Mouse (Mus musculus) midbrain, embryonic 11.5 days (tissue): ENCODE data around the gene Arhgap18. TPM values are rescaled to one million over a fixed set of nuclear protein-coding genes. Genes with fewer than 3 reads are reported as not detected.

Source experiments
- ATAC-seq: fragments of 200-750 bp; cut with Nextera tagmentation; 2 replicates; pipeline ENCODE4 v1.8.0; 2017; ENCODE audit warnings: moderate TSS enrichment, moderate library complexity; ENCODE audit not compliant: low FRiP score
- DNase-seq: peaks from one replicate; pipeline ENCODE4 v3.0.0; 2015; ENCODE audit warnings: low spot score; ENCODE audit errors: missing footprints
- H3K27ac ChIP-seq: fragments of 300-500 bp; sonication (generic); 2 replicates; pipeline ENCODE4 v1.5.1; 2014; ENCODE audit warnings: low read depth, low read length
- H3K27me3 ChIP-seq: fragments of 300-500 bp; sonication (generic); 2 replicates; pipeline ENCODE4 v1.6.1; 2014; ENCODE audit warnings: mild to moderate bottlenecking, low read length, moderate library complexity, mixed read lengths; ENCODE audit not compliant: control insufficient read depth, insufficient read depth
- H3K36me3 ChIP-seq: fragments of 300-500 bp; sonication (generic); 2 replicates; pipeline ENCODE4 v1.6.1; 2014; ENCODE audit warnings: mild to moderate bottlenecking, low read length, moderate library complexity, mixed read lengths; ENCODE audit not compliant: control insufficient read depth, insufficient read depth
- H3K4me1 ChIP-seq: fragments of 300-500 bp; sonication (generic); 2 replicates; pipeline ENCODE4 v1.6.1; 2014; ENCODE audit warnings: low read length; ENCODE audit not compliant: control insufficient read depth, insufficient read depth
- H3K4me2 ChIP-seq: fragments of 300-500 bp; sonication (generic); 2 replicates; pipeline ENCODE4 v1.6.1; 2014; ENCODE audit warnings: mild to moderate bottlenecking, moderate library complexity
- H3K4me3 ChIP-seq: fragments of 300-500 bp; sonication (generic); 2 replicates; pipeline ENCODE4 v1.5.1; 2014; ENCODE audit warnings: low read depth, low read length
- H3K9ac ChIP-seq: fragments of 300-500 bp; sonication (generic); 2 replicates; pipeline ENCODE4 v1.6.1; 2014; ENCODE audit warnings: low read length
- H3K9me3 ChIP-seq: fragments of 300-500 bp; sonication (generic); 2 replicates; pipeline ENCODE4 v1.6.1; 2016; ENCODE audit warnings: low read length; ENCODE audit not compliant: control insufficient read depth
- WGBS: fragments of 180-500 bp; shearing (Covaris S2); extraction: QIAGEN DNeasy Blood & Tissue Kit; methylation state at CpG from one replicate; pipeline ENCODE4 v1.1.7; 2014; 5-methylcytosine and 5-hydroxymethylcytosine counted together
- polyA plus RNA-seq: library from polyadenylated mRNA; unstranded; fragments of >200 nt; fragmentation: Nextera tagmentation; extraction: Ambion mirVana; gene quantifications from 2 replicates; pipeline ENCODE4 v1.2.1, GENCODE M21; 2014

Gene Arhgap18
- polyA plus RNA-seq, 1 experiment from 2014 or later: 14.9 TPM

DNA sequence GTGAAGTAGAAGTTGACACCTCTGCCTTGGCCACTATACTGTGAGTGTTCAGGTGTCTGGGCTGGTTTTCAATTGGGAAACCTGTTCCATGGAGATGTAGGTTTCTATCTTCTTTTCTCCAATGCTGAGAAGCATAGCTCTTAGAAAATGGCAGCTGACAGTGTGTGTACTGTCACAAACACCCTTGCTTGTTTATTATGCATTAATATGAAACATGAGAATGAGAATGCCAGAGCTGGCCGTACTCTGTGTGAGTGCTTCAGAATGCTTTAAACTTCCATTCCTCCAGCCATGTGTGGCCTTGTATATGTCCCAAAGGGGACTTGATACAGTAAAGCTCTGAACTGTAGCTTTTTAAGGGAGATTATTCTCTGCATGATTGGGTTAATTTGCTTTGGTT is 110.8 kb downstream of the Arhgap18 start:
- ATAC-seq (no peak), DNase-seq (no peak)
- Histone ChIP-seq H3K4me3 (no peak overlapping the region), H3K36me3 (no peaks in the 10 kb centered on the region), H3K4me2 (no peak overlapping the region), H3K27me3 (no peaks in the 10 kb centered on the region), H3K27ac (no peak overlapping the region), H3K9ac (no peak overlapping the region), H3K4me1 (no peaks in the 10 kb centered on the region), H3K9me3 (no peaks in the 10 kb centered on the region)
- 87% methylated on average over 1 of the region's 1 CpGs for WGBS

- 54% methylated on average over 2 of the region's 2 CpGs for WGBS
- ATAC-seq (no peak), DNase-seq (no peak)
- no peak overlapping the region for H3K9ac ChIP-seq
- no peaks in the 10 kb centered on the region for H3K36me3 ChIP-seq
- H3K27ac ChIP-seq: no peak overlapping the region
- no peak overlapping the region for H3K4me3 ChIP-seq
- no peaks in the 10 kb centered on the region for H3K4me1 ChIP-seq
- H3K27me3 ChIP-seq: no peaks in the 10 kb centered on the region
- H3K9me3 ChIP-seq: no peaks in the 10 kb centered on the region
- H3K4me2 ChIP-seq: no peak overlapping the region
Observed at GRCm38 (mm10) chr10:26870802-26871201, 117.6 kb downstream of the Arhgap18 start.

DNA sequence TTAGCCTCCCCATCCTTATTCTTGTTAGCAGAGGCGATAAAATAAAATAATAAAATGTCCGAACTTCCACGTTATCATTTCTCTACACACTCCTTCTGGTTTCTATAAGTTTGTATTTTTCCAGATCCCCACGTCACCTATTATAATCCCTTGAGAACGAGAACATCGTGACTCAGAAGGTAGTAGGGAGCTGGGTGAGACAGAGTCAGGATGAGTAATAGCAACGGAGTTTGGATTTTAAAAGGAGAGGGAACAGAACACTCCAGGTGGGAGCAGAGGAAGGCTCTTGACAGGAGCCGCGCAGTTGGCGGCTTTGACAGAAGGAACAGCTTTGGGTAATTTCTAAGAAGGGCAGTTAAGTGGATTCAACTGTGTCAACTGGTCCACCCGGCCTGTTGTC is 124.1 kb downstream of the Arhgap18 start:
- 82% methylated on average over 11 of the region's 11 CpGs for WGBS
- no peaks in the 10 kb centered on the region for H3K27me3 ChIP-seq
- H3K4me1 ChIP-seq: no peaks in the 10 kb centered on the region

GRCm38 (mm10) chr10:26878924-26879600 is 125.8 kb downstream of the Arhgap18 start:
- ATAC-seq (no peak), DNase-seq (no peak)
- Histone ChIP-seq H3K27me3 (no peaks in the 10 kb centered on the region), H3K36me3 (no peaks in the 10 kb centered on the region), H3K9ac (no peak overlapping the region), H3K4me2 (no peak overlapping the region), H3K4me1 (no peaks in the 10 kb centered on the region), H3K27ac (no peak overlapping the region), H3K9me3 (no peaks in the 10 kb centered on the region), H3K4me3 (no peak overlapping the region)
- 88% methylated on average over 9 of the region's 9 CpGs for WGBS

More for the DNA sequence above, 124.1 kb downstream of the Arhgap18 start:
- no peak overlapping the region for H3K4me2 ChIP-seq
- H3K9ac ChIP-seq: no peak overlapping the region
- no peak for DNase-seq
- no peaks in the 10 kb centered on the region for H3K9me3 ChIP-seq
- no peaks in the 10 kb centered on the region for H3K36me3 ChIP-seq
- no peak for ATAC-seq
- H3K4me3 ChIP-seq: no peak overlapping the region
- H3K27ac ChIP-seq: no peak overlapping the region

DNA sequence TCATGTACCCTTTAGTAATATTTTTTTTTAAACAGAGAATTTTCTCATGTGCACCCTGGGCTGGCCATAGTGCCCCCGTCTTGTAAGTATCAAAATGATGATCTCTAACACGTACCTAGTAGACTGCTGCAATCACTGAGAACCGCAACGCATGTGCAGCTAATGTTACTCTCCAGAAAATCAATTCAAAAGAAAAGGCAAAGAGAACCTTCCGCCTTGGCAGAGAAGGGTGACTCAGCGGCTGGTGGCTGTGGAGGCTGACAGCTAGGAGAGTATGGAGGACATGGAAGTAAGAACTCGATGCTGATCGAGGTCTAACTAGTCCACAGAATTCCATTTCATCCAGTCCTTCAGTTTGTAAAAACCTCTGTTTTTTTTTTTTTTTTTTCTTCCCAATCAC is 131.7 kb downstream of the Arhgap18 start:
- no peak overlapping the region for H3K4me3 ChIP-seq
- ATAC-seq: no peak

GRCm38 (mm10) chr10:26889226-26889625 is 136.0 kb downstream of the Arhgap18 start:
- WGBS: 28% methylated on average over 6 of the region's 6 CpGs
- H3K27me3 ChIP-seq: no peaks in the 10 kb centered on the region
- H3K27ac ChIP-seq: no peak overlapping the region
- H3K9me3 ChIP-seq: no peaks in the 10 kb centered on the region
- no peak overlapping the region for H3K9ac ChIP-seq
- ATAC-seq (peak; percentile 15; the same call in 1 of the 2 replicates), DNase-seq (peak; percentile 82)
- H3K36me3 ChIP-seq: no peaks in the 10 kb centered on the region
- H3K4me2 ChIP-seq: no peak overlapping the region
- H3K4me3 ChIP-seq: no peak overlapping the region
- H3K4me1 ChIP-seq: no peaks in the 10 kb centered on the region

More for the DNA sequence above, 131.7 kb downstream of the Arhgap18 start:
- no peak overlapping the region for H3K9ac ChIP-seq
- 85% methylated on average over 8 of the region's 8 CpGs for WGBS
- no peaks in the 10 kb centered on the region for H3K4me1 ChIP-seq
- H3K36me3 ChIP-seq: no peaks in the 10 kb centered on the region
- no peak for DNase-seq
- no peak overlapping the region for H3K27ac ChIP-seq
- no peaks in the 10 kb centered on the region for H3K9me3 ChIP-seq
- H3K4me2 ChIP-seq: no peak overlapping the region
- no peaks in the 10 kb centered on the region for H3K27me3 ChIP-seq

DNA sequence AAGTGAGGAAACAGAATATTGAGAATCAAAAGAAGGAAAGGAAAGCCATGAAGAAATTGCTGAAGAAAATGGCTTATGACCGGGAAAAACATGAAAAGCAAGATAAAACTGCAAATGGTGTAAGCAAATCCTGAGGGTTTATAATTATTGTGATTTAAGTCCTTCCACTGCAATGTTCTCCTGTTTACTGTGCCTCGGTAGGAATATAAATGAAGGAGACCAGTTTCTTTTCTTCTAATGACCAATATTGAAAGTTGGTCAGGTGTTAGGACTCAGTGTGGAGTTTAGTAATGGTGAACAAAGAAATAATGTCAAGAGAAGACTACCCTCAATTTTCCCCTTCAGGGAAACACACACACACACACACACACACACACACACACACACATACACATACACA is 136.5 kb downstream of the Arhgap18 start:
- Histone ChIP-seq H3K4me2 (no peak overlapping the region), H3K27ac (no peak overlapping the region), H3K9me3 (no peaks in the 10 kb centered on the region), H3K4me3 (no peak overlapping the region), H3K4me1 (no peaks in the 10 kb centered on the region), H3K36me3 (no peaks in the 10 kb centered on the region), H3K27me3 (no peaks in the 10 kb centered on the region), H3K9ac (no peak overlapping the region)
- DNase-seq (peak; percentile 76), ATAC-seq (no peak)
- 74% methylated on average over 2 of the region's 2 CpGs for WGBS

- H3K36me3 ChIP-seq: no peaks in the 10 kb centered on the region
- no peaks in the 10 kb centered on the region for H3K27me3 ChIP-seq
- H3K4me3 ChIP-seq: no peak overlapping the region
- peak; percentile 90 for ATAC-seq
- no peak overlapping the region for H3K4me2 ChIP-seq
- DNase-seq: peak; percentile 98
- H3K9me3 ChIP-seq: no peaks in the 10 kb centered on the region
- no peaks in the 10 kb centered on the region for H3K4me1 ChIP-seq
- WGBS: 6% methylated on average over 4 of the region's 4 CpGs
- no peak overlapping the region for H3K27ac ChIP-seq
- no peak overlapping the region for H3K9ac ChIP-seq
Observed at GRCm38 (mm10) chr10:26890269-26890955, 137.2 kb downstream of the Arhgap18 start.

- Histone ChIP-seq H3K27ac (no peak overlapping the region), H3K4me3 (no peak overlapping the region), H3K9ac (no peak overlapping the region), H3K4me2 (no peak overlapping the region), H3K4me1 (no peaks in the 10 kb centered on the region), H3K9me3 (no peaks in the 10 kb centered on the region), H3K36me3 (no peaks in the 10 kb centered on the region), H3K27me3 (no peaks in the 10 kb centered on the region)
- ATAC-seq (no peak), DNase-seq (no peak)
- 81% methylated on average over 1 of the region's 1 CpGs for WGBS
Observed at GRCm38 (mm10) chr10:26893091-26893490, 139.9 kb downstream of the Arhgap18 start.
